Mouse (Mus musculus) liver, adult (tissue): ENCODE measurements around the gene Abcb5.

ENCODE experiments used
- GATA4 ChIP-seq: IDR thresholded peaks from 2 replicates; pipeline ENCODE4 v1.6.1; 2014; ENCODE audit warnings: mild to moderate bottlenecking, low read length; ENCODE audit not compliant: insufficient replicate concordance

The Abcb5 gene

DNA sequence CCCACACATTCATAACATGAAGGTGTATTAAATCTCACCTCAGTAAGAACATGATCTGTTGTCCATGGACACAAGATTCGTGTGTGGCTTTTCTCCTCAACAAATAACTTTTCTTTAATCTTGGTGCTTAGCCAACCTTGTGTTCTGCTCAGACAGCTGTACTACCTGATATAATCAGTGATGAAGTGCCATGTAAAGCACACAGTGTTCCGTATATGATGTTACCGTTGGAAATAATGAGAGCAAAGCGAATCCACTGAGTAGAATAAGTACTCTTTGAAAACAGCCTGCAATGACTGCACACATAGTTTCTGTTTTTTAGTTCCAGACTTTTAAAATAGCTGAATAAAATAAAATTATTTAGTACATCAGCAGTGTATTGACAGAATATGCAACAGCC, at the start of gene Abcb5:
TSS of gene Abcb5 (minus strand) at position 101 of the 400 bp plus-strand sequence.
- no peak for TF ChIP-seq GATA4

DNA sequence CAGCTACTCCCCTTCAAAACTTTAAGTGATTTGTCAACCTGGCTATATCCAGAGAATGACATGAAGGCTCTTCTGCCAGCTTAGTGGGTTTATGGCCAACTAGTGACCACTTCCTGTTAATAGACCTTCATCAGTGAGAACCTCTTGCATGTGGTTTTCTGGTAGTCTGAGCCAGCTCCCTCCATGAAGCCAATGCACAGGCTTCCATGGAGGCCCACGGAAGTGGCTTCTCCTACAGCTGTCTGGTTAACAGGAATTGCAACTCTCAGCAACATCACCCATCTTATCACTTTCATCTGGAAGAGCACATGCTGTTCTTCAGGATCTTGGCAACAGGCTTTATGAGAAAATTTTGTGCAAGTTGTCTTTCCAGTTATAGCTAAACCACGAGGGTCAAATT, 33.0 kb upstream of the Abcb5 start:
- no peak for TF ChIP-seq GATA4

DNA sequence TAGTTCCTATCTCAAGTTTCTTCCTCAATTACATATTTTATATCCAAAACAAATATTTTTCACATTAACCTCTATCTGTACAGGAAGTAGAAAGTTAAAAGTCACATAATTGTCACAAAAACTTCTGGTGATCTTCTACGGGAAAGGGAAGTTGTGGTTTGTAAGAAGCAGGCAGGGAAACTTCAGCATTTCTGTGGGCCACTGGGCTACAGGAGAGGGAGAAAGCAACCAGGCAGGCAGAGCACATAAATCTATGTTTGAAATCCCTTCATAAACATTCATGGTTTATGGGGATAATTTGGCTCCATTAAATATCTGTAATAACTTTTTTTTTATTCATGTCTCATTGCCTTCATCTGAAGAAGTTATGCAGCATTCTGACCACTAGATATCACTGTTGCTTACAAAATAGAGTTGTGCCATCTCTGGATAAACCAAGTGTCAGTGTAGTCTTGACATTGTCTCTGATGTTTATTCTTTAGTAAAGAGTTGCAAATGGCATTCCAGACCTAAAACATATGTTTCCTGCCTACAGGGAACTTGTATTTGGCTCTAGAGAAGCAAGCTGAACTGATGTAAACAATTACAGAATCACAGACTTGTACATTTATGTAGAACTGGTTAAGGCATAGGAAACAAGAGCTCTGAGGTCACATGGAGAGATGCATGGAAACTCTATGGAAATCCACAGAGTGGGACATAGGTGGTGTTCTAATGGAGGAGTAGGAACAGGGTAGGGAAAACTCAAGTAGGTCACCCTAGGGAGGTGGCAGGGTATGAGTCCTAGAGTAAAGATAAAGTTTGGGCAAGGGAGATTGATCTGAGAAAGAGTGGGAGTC, 28.3 kb upstream of the Abcb5 start:
- TF ChIP-seq GATA4, result no peak

DNA sequence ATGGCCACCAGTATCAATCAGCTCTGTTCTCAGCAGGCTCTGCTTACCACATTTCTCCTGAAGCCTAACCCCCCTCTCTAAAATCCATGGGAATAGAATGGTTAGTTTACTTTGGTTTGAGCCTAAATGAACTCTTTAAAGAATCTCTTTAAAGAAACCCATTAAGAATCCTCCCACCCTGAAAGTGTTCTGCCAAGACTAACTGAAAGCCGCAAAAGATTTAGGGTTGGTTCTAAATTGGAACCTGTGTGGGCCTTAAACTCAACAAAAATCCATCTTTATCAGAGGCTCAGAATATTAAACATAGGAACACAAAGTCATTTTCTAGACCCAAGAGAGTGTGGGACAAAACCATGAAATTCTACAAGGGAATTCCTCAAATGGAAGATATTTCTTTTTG, 18.6 kb upstream of the Abcb5 start:
- TF ChIP-seq GATA4, result no peak

DNA sequence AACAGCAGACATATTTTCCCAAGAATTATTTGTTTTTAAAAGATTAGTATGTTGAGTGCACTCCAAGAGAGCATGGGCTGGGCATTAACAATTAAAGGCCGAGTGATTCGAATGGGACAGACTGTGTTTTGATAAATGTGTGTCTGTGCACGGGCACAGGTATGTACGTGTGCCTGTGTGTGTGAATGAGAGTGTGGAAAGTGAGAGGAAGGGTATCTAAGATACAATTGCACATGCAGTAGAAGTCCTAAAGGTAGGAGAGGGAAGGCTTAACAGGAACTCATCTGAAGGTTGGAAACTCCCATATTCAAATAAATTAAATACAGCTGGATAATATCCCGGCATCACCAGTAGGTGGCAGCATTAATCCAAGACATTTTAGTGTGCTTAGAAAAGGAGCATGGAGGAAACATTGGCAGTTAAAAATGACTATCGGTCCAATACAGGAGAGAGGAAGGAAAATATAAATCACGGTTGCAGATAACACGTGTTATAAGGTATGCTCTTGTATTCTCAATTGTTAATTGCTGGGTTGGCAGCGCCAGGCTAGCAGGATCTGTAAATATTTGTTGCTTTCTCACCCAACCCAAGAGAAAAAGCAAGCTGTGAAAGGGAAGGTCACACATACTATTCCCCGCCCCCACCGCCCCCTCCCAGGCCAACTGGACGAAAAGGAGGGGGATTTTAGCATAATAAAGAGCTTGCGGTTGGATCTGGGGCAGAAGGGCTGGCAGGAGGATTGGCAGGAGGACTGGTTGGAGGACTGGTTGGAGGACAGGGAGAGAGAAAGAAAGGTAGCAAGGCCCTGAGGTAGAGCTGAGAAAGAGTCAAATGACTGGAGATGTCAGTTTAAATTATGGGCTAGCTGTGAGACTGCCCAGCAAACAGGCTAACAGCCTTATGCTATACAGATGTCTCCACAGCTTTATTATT, 35.6 kb downstream of the Abcb5 start:
- no peak for TF ChIP-seq GATA4

- TF ChIP-seq GATA4, result no peak
Measured at GRCm38 (mm10) chr12:118926813-118927281, 39.4 kb downstream of the Abcb5 start.

- TF ChIP-seq GATA4, result no peak
Measured at GRCm38 (mm10) chr12:118917771-118918170, 48.5 kb downstream of the Abcb5 start.

DNA sequence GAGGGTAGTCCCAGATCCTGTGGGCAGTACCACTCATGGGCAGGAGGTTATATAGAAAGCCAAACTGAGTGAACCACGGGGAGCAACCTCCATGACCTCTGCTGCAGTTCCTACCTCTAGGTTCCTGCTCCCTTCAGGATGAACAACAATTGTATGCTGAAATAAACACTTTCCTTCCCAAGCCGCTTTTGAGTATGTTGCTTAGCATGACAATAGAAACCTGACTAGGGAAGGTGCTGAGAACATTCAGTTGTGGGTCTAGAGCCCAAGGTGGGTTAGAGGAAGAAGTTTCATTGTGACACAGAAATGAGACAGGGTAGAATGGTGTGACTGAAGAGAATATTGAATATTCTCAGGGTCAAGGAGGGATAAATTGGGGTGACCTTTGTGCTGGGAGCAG, 55.9 kb downstream of the Abcb5 start:
- no peak for TF ChIP-seq GATA4

GRCm38 (mm10) chr12:118902249-118902648, 64.0 kb downstream of the Abcb5 start:
- TF ChIP-seq GATA4, result no peak

- no peak for TF ChIP-seq GATA4
Measured at GRCm38 (mm10) chr12:118887964-118888363, 78.3 kb downstream of the Abcb5 start.

DNA sequence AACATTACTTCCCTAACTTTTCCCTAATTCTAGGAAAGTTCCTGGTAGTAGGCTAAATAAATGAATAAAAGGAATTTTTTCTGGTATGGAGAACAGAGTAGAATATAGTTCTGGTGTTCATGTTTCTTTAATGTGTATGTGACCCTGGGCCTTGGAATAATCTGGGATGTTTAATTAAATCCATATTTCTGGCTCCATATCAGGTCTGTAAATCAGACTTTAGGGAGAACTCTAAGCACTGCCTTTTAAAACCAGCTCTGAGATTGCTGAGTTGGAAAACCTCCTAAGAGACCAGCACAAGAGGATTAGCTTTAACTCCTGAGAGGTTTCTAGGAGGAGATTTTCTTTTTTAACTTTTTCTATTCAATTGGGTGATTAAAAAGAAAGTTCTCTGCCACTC, 83.4 kb downstream of the Abcb5 start:
- TF ChIP-seq GATA4, result no peak

DNA sequence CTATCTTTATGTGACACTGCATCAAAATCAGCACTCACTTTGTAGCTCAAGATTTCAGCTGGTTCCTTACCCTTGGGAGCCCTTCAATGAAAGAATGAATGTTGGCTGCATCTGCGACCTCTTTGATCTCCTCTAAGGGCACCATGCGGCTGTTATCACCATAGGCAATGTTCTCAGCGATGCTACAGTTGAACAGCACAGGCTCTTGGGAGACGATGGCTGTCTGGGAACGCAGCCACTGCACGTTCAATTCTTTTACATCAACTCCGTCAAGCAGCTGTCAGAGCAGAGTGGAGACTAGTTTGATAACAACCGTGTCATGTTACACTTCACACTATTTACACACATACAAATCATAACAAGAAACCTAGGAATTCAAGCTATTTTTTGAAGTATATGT, 93.5 kb downstream of the Abcb5 start:
- no peak for TF ChIP-seq GATA4

DNA sequence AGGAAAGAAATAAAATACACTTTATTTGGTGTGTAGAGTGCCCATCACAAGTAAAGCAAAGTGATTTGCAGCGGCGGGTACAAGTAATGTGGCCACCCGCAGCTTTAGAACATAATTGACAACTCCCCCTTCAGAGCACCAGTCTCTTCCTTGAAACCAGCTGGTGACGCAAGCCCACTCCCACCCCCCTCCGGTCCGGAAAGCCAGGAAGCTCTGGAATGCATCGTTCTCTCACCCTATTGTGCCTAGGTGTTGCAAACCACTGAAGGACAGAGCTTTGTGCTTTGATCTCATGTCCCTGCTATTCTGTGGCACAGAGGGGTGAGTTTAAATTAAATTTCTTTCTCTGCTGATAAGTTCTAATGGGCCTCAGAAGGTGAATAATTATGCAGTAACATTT, 110.1 kb downstream of the Abcb5 start:
- no peak for TF ChIP-seq GATA4

GRCm38 (mm10) chr12:118854831-118855453, 111.3 kb downstream of the Abcb5 start:
- TF ChIP-seq GATA4, result no peak

- TF ChIP-seq GATA4, result no peak
Measured at GRCm38 (mm10) chr12:118854401-118854800, 111.8 kb downstream of the Abcb5 start.

- no peak for TF ChIP-seq GATA4
Measured at GRCm38 (mm10) chr12:118853331-118853730, 112.9 kb downstream of the Abcb5 start.

DNA sequence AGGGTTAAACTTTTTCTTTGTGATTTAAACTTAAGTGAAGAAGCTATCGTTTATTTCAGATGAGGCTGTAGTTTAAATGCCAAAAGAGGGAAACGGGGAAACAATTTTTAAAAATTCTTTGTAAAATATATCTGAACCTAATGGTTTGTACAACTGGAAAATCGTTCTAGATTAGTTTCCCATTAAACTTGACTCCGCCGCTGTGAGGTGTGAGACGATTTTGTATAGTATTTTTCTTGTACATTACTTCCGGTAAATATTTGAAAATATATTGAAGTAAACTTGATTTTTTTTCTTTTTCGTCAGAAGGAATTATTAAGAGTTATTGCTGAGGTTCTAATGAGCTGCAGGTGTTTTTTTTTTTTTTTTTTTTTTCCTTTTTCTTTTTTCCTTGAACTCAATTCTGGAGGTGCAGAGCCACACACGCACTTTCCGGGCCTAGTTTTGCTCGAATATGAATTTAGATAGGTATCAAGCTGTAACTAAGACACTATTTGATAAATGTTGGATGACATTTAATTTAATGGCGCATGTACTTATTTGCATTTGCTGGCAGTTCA, 115.3 kb downstream of the Abcb5 start:
- TF ChIP-seq GATA4, result no peak
